Mouse (Mus musculus): ENCODE results near the gene Gm6583. TPM values are rescaled to one million over a fixed set of nuclear protein-coding genes. Genes with fewer than 3 reads are reported as not detected.

Gm6583 gene
- polyA plus RNA-seq (2012; rRNA removed; ENCODE audit: low replicate concordance): not detected in 2 replicates

GRCm38 (mm10) chr5:112355910-112356309 is at the start of gene Gm6583:
Gene Gm6583 (minus strand): TSS chr5:112356033.

GRCm38 (mm10) chr5:112394779-112395443 is 39.1 kb upstream of the Gm6583 start, which contains the start of gene Asphd2:
Gene Asphd2 (minus strand): TSS chr5:112394866.

GRCm38 (mm10) chr5:112342463-112343204 is 13.2 kb downstream of the Gm6583 start, which contains the start of the genes Srrd and Hps4:
Gene Srrd (minus strand): TSS chr5:112343040.
Gene Hps4 (plus strand): TSS chr5:112343083.

DNA sequence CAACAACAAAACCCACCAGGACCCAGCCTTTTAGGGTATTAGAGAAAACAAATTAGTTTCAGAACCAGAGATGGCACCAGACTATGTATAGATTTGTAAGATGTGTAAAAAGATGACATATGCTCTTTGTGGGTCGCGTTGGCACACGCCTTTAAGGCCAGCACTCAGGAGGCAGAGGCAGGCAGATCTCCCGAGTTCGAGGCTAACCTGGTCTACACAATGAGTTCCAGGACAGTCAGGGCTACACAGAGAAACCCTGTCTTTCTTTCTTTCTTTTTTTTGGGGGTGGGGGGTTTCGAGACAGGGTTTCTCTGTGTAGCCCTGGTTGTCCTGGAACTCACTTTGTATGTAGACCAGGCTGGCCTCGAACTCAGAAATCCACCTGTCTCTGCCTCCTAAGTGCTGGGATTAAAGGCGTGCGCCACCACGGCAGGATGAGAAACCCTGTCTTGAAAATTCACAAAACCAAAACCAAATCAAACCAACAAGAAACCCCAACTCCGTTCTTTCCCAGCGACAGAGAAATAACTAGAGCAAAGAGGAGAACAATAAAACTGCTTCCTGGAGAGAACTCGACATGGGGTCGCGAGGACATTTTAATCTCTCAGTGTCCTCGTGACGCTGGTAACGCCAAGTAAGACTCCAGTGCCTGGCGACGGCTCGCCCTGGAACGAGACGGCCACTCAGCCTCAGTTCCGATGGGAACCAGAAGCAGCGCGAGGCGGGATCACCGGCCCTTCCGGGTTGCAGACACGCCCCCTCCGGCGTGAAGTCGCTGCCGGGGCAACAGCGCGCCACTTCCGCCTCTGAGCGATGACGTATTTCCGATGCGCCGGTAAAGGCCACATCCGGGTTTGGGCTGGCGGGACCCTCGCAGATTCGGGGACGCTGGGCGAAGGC is 30.0 kb downstream of the Gm6583 start, which contains the start of gene Tfip11:
Gene Tfip11, plus strand, starts transcription at position 813 of the 900 bp plus-strand sequence.

Other genes starting within 250 kb of the Gm6583 start
- 0.47 and 1.9 TPM in 2 replicates for gene Cryba4, start 103.5 kb downstream of the Gm6583 start, polyA plus RNA-seq (2012; rRNA removed; ENCODE audit: low replicate concordance)
- gene Crybb1, start 100.2 kb downstream of the Gm6583 start, polyA plus RNA-seq (2012; rRNA removed; ENCODE audit: low replicate concordance): 0.19 TPM in 1 of 2 replicates, not detected in the other
- 65.2 and 82.0 TPM in 2 replicates for gene Tpst2, start 79.3 kb downstream of the Gm6583 start, polyA plus RNA-seq (2012; rRNA removed; ENCODE audit: low replicate concordance)
- gene Tfip11, start 29.7 kb downstream of the Gm6583 start, polyA plus RNA-seq (2012; rRNA removed; ENCODE audit: low replicate concordance): 26.3 and 38.1 TPM in 2 replicates
- gene Srrd, start 13.0 kb downstream of the Gm6583 start, polyA plus RNA-seq (2012; rRNA removed; ENCODE audit: low replicate concordance): 44.5 and 62.0 TPM in 2 replicates
- gene Hps4, start 12.9 kb downstream of the Gm6583 start, polyA plus RNA-seq (2012; rRNA removed; ENCODE audit: low replicate concordance): 31.7 and 49.3 TPM in 2 replicates
- 2.1 and 12.5 TPM in 2 replicates for gene Asphd2, start 38.8 kb upstream of the Gm6583 start, polyA plus RNA-seq (2012; rRNA removed; ENCODE audit: low replicate concordance)
- gene Gm6588, start 93.4 kb upstream of the Gm6583 start, polyA plus RNA-seq (2012; rRNA removed; ENCODE audit: low replicate concordance): not detected in 2 replicates
- 0.10 and 2.2 TPM in 2 replicates for gene Sez6l, start 221.2 kb upstream of the Gm6583 start, polyA plus RNA-seq (2012; rRNA removed; ENCODE audit: low replicate concordance)

Measured in subcutaneous adipose tissue, adult 2 months (tissue).